Mouse (Mus musculus): ENCODE measurements at regions not wholly inside any gene's neighbourhood (a gene's known extent, or its start where the extent isn't known, plus 50 kb on each side); places are given as distances from the start of the nearest gene placed in this dataset.

DNA sequence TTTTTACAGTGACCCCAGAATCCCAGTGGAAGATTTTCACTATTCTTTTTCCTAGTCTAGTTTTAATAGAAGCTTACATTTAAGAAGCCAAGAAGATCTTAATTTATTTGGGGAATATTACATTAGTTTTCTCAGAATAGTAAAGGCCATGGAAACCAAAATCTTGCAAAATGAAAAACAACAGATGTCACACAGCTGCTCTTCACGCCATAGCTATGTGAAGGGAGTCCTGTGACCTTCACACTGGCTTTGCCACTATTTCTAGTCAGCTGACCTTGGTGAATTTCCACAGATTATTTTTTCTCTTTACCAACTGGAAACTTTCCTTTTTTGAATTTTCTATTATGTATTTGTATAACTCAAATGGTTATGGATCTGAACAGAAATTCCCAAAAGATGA is 542.1 kb upstream of the Rgmb start:
- DNase-seq (ENCODE audit: low spot score) = no peak
- no peaks in the 10 kb centered on the region for H3K36me3 ChIP-seq (replicated peaks)
- WGBS = 83% methylated on average over 1 of the region's 1 CpGs

DNA sequence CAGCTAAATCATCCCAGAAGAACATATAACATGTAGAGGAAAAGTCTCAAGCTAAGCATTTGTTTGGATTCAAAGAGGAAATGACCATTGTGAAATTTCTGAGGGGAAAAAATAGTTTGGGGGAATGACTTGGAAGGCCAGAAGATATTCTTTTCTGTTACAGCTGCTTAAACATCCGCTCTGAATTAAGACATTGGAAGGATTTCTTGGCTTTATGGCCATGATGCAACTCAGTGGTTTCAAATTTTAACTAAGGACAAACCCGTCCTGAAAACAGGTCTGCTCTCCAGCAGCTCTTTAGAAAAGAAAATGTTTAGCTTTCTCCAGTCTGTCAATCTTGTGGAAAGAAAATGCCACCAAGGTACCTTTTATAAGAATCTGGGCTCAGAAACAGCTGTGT is 513.2 kb upstream of the Rgmb start:
- no peak overlapping the region for H3K4me3 ChIP-seq
- DNase-seq (ENCODE audit: low spot score) = no peak
- no peaks in the 10 kb centered on the region for H3K27me3 ChIP-seq (replicated peaks; ENCODE audit: low read depth, poor library complexity, severe bottlenecking)
- peaks cover 3% of the 10 kb centered on the region; the same call in 1 of the 2 replicates for H3K4me1 ChIP-seq
- H3K27ac ChIP-seq (replicated peaks) = no peak overlapping the region
- no peaks in the 10 kb centered on the region for H3K9me3 ChIP-seq
- no peaks in the 10 kb centered on the region for H3K36me3 ChIP-seq (replicated peaks)
- WGBS = 69% methylated on average over 2 of the region's 2 CpGs

More for the DNA sequence above, 542.1 kb upstream of the Rgmb start:
- H3K9me3 ChIP-seq = no peaks in the 10 kb centered on the region
- no peak overlapping the region for H3K4me3 ChIP-seq
- no peaks in the 10 kb centered on the region for H3K4me1 ChIP-seq
- no peak overlapping the region for H3K27ac ChIP-seq (replicated peaks)
- H3K27me3 ChIP-seq (replicated peaks; ENCODE audit: low read depth, poor library complexity, severe bottlenecking) = no peaks in the 10 kb centered on the region

- Histone ChIP-seq H3K9me3 (no peaks in the 10 kb centered on the region), H3K4me3 (no peak overlapping the region), H3K27me3 (replicated peaks; ENCODE audit: low read depth, poor library complexity, severe bottlenecking) (no peaks in the 10 kb centered on the region), H3K36me3 (replicated peaks) (no peaks in the 10 kb centered on the region), H3K27ac (replicated peaks) (no peak overlapping the region), H3K4me1 (peaks cover 3% of the 10 kb centered on the region; the same call in 1 of the 2 replicates)
- DNase-seq (ENCODE audit: low spot score) = no peak
- WGBS = 79% methylated on average over 4 of the region's 4 CpGs
Measured at GRCm38 (mm10) chr17:16342785-16343184, 511.9 kb upstream of the Rgmb start.

- WGBS = 45% methylated on average over 5 of the region's 5 CpGs
- no peaks in the 10 kb centered on the region for H3K9me3 ChIP-seq
- no peak for DNase-seq (ENCODE audit: low spot score)
- H3K27ac ChIP-seq (replicated peaks) = no peak overlapping the region
- H3K36me3 ChIP-seq (replicated peaks) = no peaks in the 10 kb centered on the region
- H3K4me3 ChIP-seq = no peak overlapping the region
- peaks cover 3% of the 10 kb centered on the region; the same call in 1 of the 2 replicates for H3K4me1 ChIP-seq
- no peaks in the 10 kb centered on the region for H3K27me3 ChIP-seq (replicated peaks; ENCODE audit: low read depth, poor library complexity, severe bottlenecking)
Measured at GRCm38 (mm10) chr17:16339720-16340470, 509.1 kb upstream of the Rgmb start.

- Histone ChIP-seq H3K4me1 (no peaks in the 10 kb centered on the region), H3K9me3 (no peaks in the 10 kb centered on the region), H3K27ac (replicated peaks) (no peak overlapping the region), H3K36me3 (replicated peaks) (no peaks in the 10 kb centered on the region), H3K4me3 (no peak overlapping the region), H3K27me3 (replicated peaks; ENCODE audit: low read depth, poor library complexity, severe bottlenecking) (no peaks in the 10 kb centered on the region)
- 87% methylated on average over 3 of the region's 3 CpGs for WGBS
- DNase-seq (ENCODE audit: low spot score) = no peak
Measured at GRCm38 (mm10) chr17:16311914-16312313, 481.1 kb upstream of the Rgmb start.

- Histone ChIP-seq H3K4me3 (no peak overlapping the region), H3K27ac (replicated peaks) (no peak overlapping the region), H3K4me1 (no peaks in the 10 kb centered on the region), H3K36me3 (replicated peaks) (no peaks in the 10 kb centered on the region), H3K9me3 (no peaks in the 10 kb centered on the region), H3K27me3 (replicated peaks; ENCODE audit: low read depth, poor library complexity, severe bottlenecking) (no peaks in the 10 kb centered on the region)
- no peak for DNase-seq (ENCODE audit: low spot score)
- whole genome bisulfite sequencing = 88% methylated on average over 9 of the region's 9 CpGs
Measured at GRCm38 (mm10) chr17:16311196-16311873, 480.5 kb upstream of the Rgmb start.

GRCm38 (mm10) chr17:16301776-16302175 is 470.9 kb upstream of the Rgmb start:
- H3K4me3 ChIP-seq = no peak overlapping the region
- H3K27me3 ChIP-seq (replicated peaks; ENCODE audit: low read depth, poor library complexity, severe bottlenecking) = no peaks in the 10 kb centered on the region
- no peaks in the 10 kb centered on the region for H3K4me1 ChIP-seq
- H3K36me3 ChIP-seq (replicated peaks) = no peaks in the 10 kb centered on the region
- H3K9me3 ChIP-seq = no peaks in the 10 kb centered on the region
- DNase-seq (ENCODE audit: low spot score) = no peak
- no peak overlapping the region for H3K27ac ChIP-seq (replicated peaks)
- WGBS = 56% methylated on average over 2 of the region's 2 CpGs

- H3K4me3 ChIP-seq = no peak overlapping the region
- no peak for DNase-seq (ENCODE audit: low spot score)
- no peaks in the 10 kb centered on the region for H3K4me1 ChIP-seq
- no peaks in the 10 kb centered on the region for H3K9me3 ChIP-seq
- no peak overlapping the region for H3K27ac ChIP-seq (replicated peaks)
- no peaks in the 10 kb centered on the region for H3K27me3 ChIP-seq (replicated peaks; ENCODE audit: low read depth, poor library complexity, severe bottlenecking)
- no peaks in the 10 kb centered on the region for H3K36me3 ChIP-seq (replicated peaks)
Measured at GRCm38 (mm10) chr17:16298553-16298952, 467.7 kb upstream of the Rgmb start.
